Mouse (Mus musculus) ES-E14 (cell line): ENCODE measurements around the gene Fgd2. TPM values are rescaled to one million over a fixed set of nuclear protein-coding genes. Genes with fewer than 3 reads are reported as not detected.
A peak's percentile ranks its signal among the peaks of the same experiment; 100 is the strongest.

ENCODE experiments used
- DNase-seq: peaks from one replicate; pipeline ENCODE4 v3.0.0-alpha.2; 2013; ENCODE audit warnings: low read depth, low spot score
- H3K27ac ChIP-seq: 2 replicates; pipeline ENCODE4 v1.5.1; 2012; ENCODE audit warnings: low read depth, mild to moderate bottlenecking, low read length, moderate library complexity, mixed read lengths; ENCODE audit not compliant: poor library complexity, insufficient read depth, severe bottlenecking
- H3K36me3 ChIP-seq: 2 replicates; pipeline ENCODE4 v1.6.1; 2012; ENCODE audit warnings: mild to moderate bottlenecking, low read length, moderate library complexity, mixed read lengths; ENCODE audit not compliant: control insufficient read depth, poor library complexity, insufficient read depth, severe bottlenecking
- H3K4me1 ChIP-seq, 2 experiments: fragments of 150-350 bp in 1 of 2; sonication (generic) in 1 of 2; 2 replicates each; pipeline ENCODE4 v1.6.1; 2012; ENCODE audit warnings: low read length in 2 of 2, mild to moderate bottlenecking in 1 of 2, mixed read lengths in 1 of 2; ENCODE audit not compliant: control insufficient read depth in 2 of 2, insufficient read depth in 2 of 2, poor library complexity in 1 of 2
- H3K4me3 ChIP-seq, 2 experiments: fragments of 150-350 bp in 1 of 2; sonication (generic) in 1 of 2; 2 replicates each; pipeline ENCODE4 v1.5.1; 2012; ENCODE audit warnings: low read length in 2 of 2, low read depth in 1 of 2, mild to moderate bottlenecking in 1 of 2, mixed read lengths in 1 of 2; ENCODE audit not compliant: insufficient read depth in 1 of 2, poor library complexity in 1 of 2, severe bottlenecking in 1 of 2
- H3K9ac ChIP-seq: 2 replicates; pipeline ENCODE4 v1.6.1; 2012; ENCODE audit warnings: low read depth, mild to moderate bottlenecking, low read length, mixed read lengths; ENCODE audit not compliant: poor library complexity, insufficient read depth, severe bottlenecking
- H3K9me3 ChIP-seq: fragments of 150-350 bp; sonication (generic); 2 replicates; pipeline ENCODE4 v1.6.1; 2012; ENCODE audit warnings: low read depth, mild to moderate bottlenecking, low read length; ENCODE audit not compliant: control insufficient read depth, insufficient read depth
- CHD2 ChIP-seq: IDR thresholded peaks from 2 replicates; pipeline ENCODE4 v1.6.1; 2014; ENCODE audit warnings: mild to moderate bottlenecking, low read depth, low read length, inconsistent platforms
- HCFC1 ChIP-seq: IDR thresholded peaks from 2 replicates; pipeline ENCODE4 v1.6.1; 2012; ENCODE audit warnings: low read length, inconsistent platforms, borderline replicate concordance; ENCODE audit not compliant: insufficient read depth
- MAFK ChIP-seq: IDR thresholded peaks from 2 replicates; pipeline ENCODE4 v1.6.1; 2014; ENCODE audit warnings: mild to moderate bottlenecking, low read depth, low read length, inconsistent platforms; ENCODE audit not compliant: insufficient read depth
- ZC3H11A ChIP-seq: IDR thresholded peaks from 2 replicates; pipeline ENCODE4 v1.6.1; 2012; ENCODE audit warnings: low read depth, mild to moderate bottlenecking, inconsistent platforms, low read length, borderline replicate concordance
- ZNF384 ChIP-seq: IDR thresholded peaks from 2 replicates; pipeline ENCODE4 v1.6.1; 2012; ENCODE audit warnings: low read depth, low read length, inconsistent platforms
- in situ Hi-C, 2 experiments: fragments of 600-800 bp; cut with MboI; formaldehyde crosslinking; loops; one replicate each; pipeline ENCODE4 v1.15.1; 2025; ENCODE audit warnings: low sequenced_read_pairs in 2 of 2, inconsistent platforms in 1 of 2; ENCODE audit not compliant: unreplicated experiment in 2 of 2
- total RNA-seq: library from RNA; depleted of rRNA; stranded (reverse); fragments of 300-350 nt; gene quantifications from 2 replicates; pipeline ENCODE4 v1.2.3, GENCODE M21; 2012

The Fgd2 gene
- total RNA-seq, 1 experiment, result 1.9 TPM

- no peak overlapping the region for H3K4me3 ChIP-seq
- no peaks in the 10 kb centered on the region for H3K9me3 ChIP-seq
- TF ChIP-seq CHD2 (no peak), MAFK (no peak), HCFC1 (no peak), ZNF384 (no peak), ZC3H11A (no peak)
- H3K27ac ChIP-seq, result no peak overlapping the region
- H3K9ac ChIP-seq, result no peak overlapping the region
- H3K36me3 ChIP-seq, result no peaks in the 10 kb centered on the region
- in situ Hi-C loops, result no loop called here
- DNase-seq, result peak; percentile 85
- H3K4me1 ChIP-seq, result peaks cover 3 to 14% of the 10 kb centered on the region in 2 experiments
Observed at GRCm38 (mm10) chr17:29381472-29381871, 20.8 kb downstream of the Fgd2 start.

GRCm38 (mm10) chr17:29382417-29382816 lies 21.7 kb downstream of the Fgd2 start:
- no peaks in the 10 kb centered on the region for H3K9me3 ChIP-seq
- DNase-seq, result no peak
- no peak overlapping the region for H3K4me3 ChIP-seq
- no peaks in the 10 kb centered on the region for H3K36me3 ChIP-seq
- no peak for TF ChIP-seq CHD2
- no peak for TF ChIP-seq HCFC1
- TF ChIP-seq MAFK, result no peak
- TF ChIP-seq ZNF384, result no peak
- TF ChIP-seq ZC3H11A, result no peak
- H3K4me1 ChIP-seq, result peaks cover 5 to 14% of the 10 kb centered on the region in 2 experiments
- no peak overlapping the region for H3K27ac ChIP-seq
- in situ Hi-C loops, result no loop called here
- no peak overlapping the region for H3K9ac ChIP-seq

GRCm38 (mm10) chr17:29383923-29384322 lies 23.2 kb downstream of the Fgd2 start:
- Histone ChIP-seq H3K9me3 (no peaks in the 10 kb centered on the region), H3K9ac (no peak overlapping the region), H3K36me3 (no peaks in the 10 kb centered on the region), H3K27ac (no peak overlapping the region), H3K4me1 (peaks cover 5 to 14% of the 10 kb centered on the region in 2 experiments), H3K4me3 (no peak overlapping the region)
- in situ Hi-C loops, result no loop called here
- DNase-seq, result no peak
- TF ChIP-seq ZC3H11A (no peak), CHD2 (no peak), HCFC1 (no peak), MAFK (no peak), ZNF384 (no peak)

- Histone ChIP-seq H3K27ac (peak overlapping the region; percentile 40; the same call in 1 of the 2 replicates), H3K9me3 (no peaks in the 10 kb centered on the region), H3K9ac (no peak overlapping the region), H3K4me1 (peaks cover 5 to 16% of the 10 kb centered on the region in 2 experiments), H3K36me3 (no peaks in the 10 kb centered on the region), H3K4me3 (no peak overlapping the region)
- no peak for DNase-seq
- TF ChIP-seq CHD2, result no peak
- no peak for TF ChIP-seq HCFC1
- TF ChIP-seq ZNF384, result no peak
- no peak for TF ChIP-seq MAFK
- TF ChIP-seq ZC3H11A, result no peak
- in situ Hi-C loops, result no loop called here
Observed at GRCm38 (mm10) chr17:29384850-29385438, 24.2 kb downstream of the Fgd2 start.

- Histone ChIP-seq H3K4me1 (peaks cover 5 to 16% of the 10 kb centered on the region in 2 experiments), H3K9ac (no peak overlapping the region), H3K9me3 (no peaks in the 10 kb centered on the region), H3K4me3 (no peak overlapping the region), H3K36me3 (no peaks in the 10 kb centered on the region), H3K27ac (no peak overlapping the region; the same call in 1 of the 2 replicates)
- no peak for DNase-seq
- in situ Hi-C loops, result no loop called here
- TF ChIP-seq CHD2 (peak; percentile 47; the same call in 1 of the 2 replicates), ZC3H11A (no peak)
Observed at GRCm38 (mm10) chr17:29385746-29386145, 25.0 kb downstream of the Fgd2 start.
